Mouse (Mus musculus): ENCODE measurements around the gene P2rx6. TPM values are rescaled to one million over a fixed set of nuclear protein-coding genes. Genes with fewer than 3 reads are reported as not detected.

Gene P2rx6
- polyA plus RNA-seq, 3 experiments from 2014 or later: not detected

Other genes with a start within 250 kb of the P2rx6 start
- gene Serpind1, start 230.5 kb upstream of the P2rx6 start, polyA plus RNA-seq (2017; shearing (Covaris generic)): under 1 TPM; 0.58 to 0.83 (median 0.70) TPM
- 10 to 100 TPM in 2 of 3 experiments, 1 to 10 TPM in 1; 9.0 to 16.6 (median 11.6) TPM for gene Snap29, start 155.9 kb upstream of the P2rx6 start, polyA plus RNA-seq (2017; shearing (Covaris generic))
- gene Pi4ka, start 155.6 kb upstream of the P2rx6 start, polyA plus RNA-seq (2017; shearing (Covaris generic)): 10 to 100 TPM; 45.7 to 57.2 (median 55.3) TPM
- gene Crkl, start 109.9 kb upstream of the P2rx6 start, polyA plus RNA-seq (2017; shearing (Covaris generic)): 10 to 100 TPM; 18.5 to 26.2 (median 19.8) TPM
- gene Aifm3, start 72.3 kb upstream of the P2rx6 start, polyA plus RNA-seq (2017; shearing (Covaris generic)): not detected
- gene Lztr1, start 53.2 kb upstream of the P2rx6 start, polyA plus RNA-seq (2017; shearing (Covaris generic)): 10 to 100 TPM; 41.0 to 66.9 (median 51.0) TPM
- gene Thap7, start 30.7 kb upstream of the P2rx6 start, polyA plus RNA-seq (2017; shearing (Covaris generic)): 10 to 100 TPM; 58.2 to 74.8 (median 67.4) TPM
- under 1 TPM in 1 of 3 experiments, not detected in 2; 0.27 TPM for gene Lrrc74b, start 638 bp upstream of the P2rx6 start, polyA plus RNA-seq (2017; shearing (Covaris generic))
- 1 to 10 TPM in 2 of 3 experiments, under 1 TPM in 1; 0.21 to 5.3 (median 1.9) TPM for gene Slc7a4, start 21.3 kb downstream of the P2rx6 start, polyA plus RNA-seq (2017; shearing (Covaris generic))
- 10 to 100 TPM; 14.0 to 26.8 (median 17.8) TPM for gene Smpd4, start 57.5 kb downstream of the P2rx6 start, polyA plus RNA-seq (2017; shearing (Covaris generic))
- gene Ccdc74a, start 84.6 kb downstream of the P2rx6 start, polyA plus RNA-seq (2017; shearing (Covaris generic)): 1 to 10 TPM in 1 of 3 experiments, under 1 TPM in 1, not detected in 1; 0.74 to 1.1 TPM
- gene Med15, start 171.0 kb downstream of the P2rx6 start, polyA plus RNA-seq (2017; shearing (Covaris generic)): 100 to 1,000 TPM in 1 of 3 experiments, 10 to 100 TPM in 2; 69.3 to 109 (median 71.8) TPM
- gene Klhl22, start 197.7 kb downstream of the P2rx6 start, polyA plus RNA-seq (2017; shearing (Covaris generic)): 10 to 100 TPM; 11.8 to 28.7 (median 13.4) TPM
- gene Scarf2, start 235.4 kb downstream of the P2rx6 start, polyA plus RNA-seq (2017; shearing (Covaris generic)): not detected